Mouse (Mus musculus) cerebellum, adult 2 months (tissue): ENCODE measurements at regions not wholly inside any gene's neighbourhood (a gene's known extent, or its start where the extent isn't known, plus 50 kb on each side); places are given as distances from the start of the nearest gene placed in this dataset.

Experiments used
- DNase-seq, 2 experiments: peaks; one replicate each; pipeline ENCODE4 v3.0.0; 2021
- H3K27ac ChIP-seq: fragments of 200-500 bp; 2 replicates; pipeline ENCODE4 v1.5.1; 2012; ENCODE audit warnings: low read length, control low read depth, inconsistent platforms; ENCODE audit not compliant: insufficient read depth
- H3K27me3 ChIP-seq: fragments of 200-500 bp; 2 replicates; pipeline ENCODE4 v1.6.1; 2012; ENCODE audit warnings: inconsistent platforms, mild to moderate bottlenecking, low read length, moderate library complexity; ENCODE audit not compliant: control insufficient read depth, insufficient read depth
- H3K4me1 ChIP-seq: fragments of 200-500 bp; 2 replicates; pipeline ENCODE4 v1.6.1; 2011; ENCODE audit warnings: low read length; ENCODE audit not compliant: control insufficient read depth, insufficient read depth
- H3K4me3 ChIP-seq: fragments of 200-500 bp; replicated peaks from 2 replicates; pipeline ENCODE3; 2011; ENCODE audit warnings: mild to moderate bottlenecking, low read depth, low read length, control low read depth; ENCODE audit not compliant: insufficient read depth
- CTCF ChIP-seq: fragments of 200-500 bp; IDR thresholded peaks from 2 replicates; pipeline ENCODE4 v1.5.1; 2011; ENCODE audit warnings: low read depth, mild to moderate bottlenecking, control low read depth, low read length, moderate library complexity, borderline replicate concordance; ENCODE audit not compliant: insufficient read depth
- POLR2A ChIP-seq: fragments of 200-500 bp; IDR thresholded peaks from 2 replicates; pipeline ENCODE4 v1.6.1; 2011; ENCODE audit warnings: low read length, control low read depth, borderline replicate concordance; ENCODE audit not compliant: insufficient read depth
- WGBS: fragments of 180-500 bp; shearing (Covaris S2); methylation state at CpG from one replicate; pipeline ENCODE4 v1.1.7; 2018; 5-methylcytosine and 5-hydroxymethylcytosine counted together

DNA sequence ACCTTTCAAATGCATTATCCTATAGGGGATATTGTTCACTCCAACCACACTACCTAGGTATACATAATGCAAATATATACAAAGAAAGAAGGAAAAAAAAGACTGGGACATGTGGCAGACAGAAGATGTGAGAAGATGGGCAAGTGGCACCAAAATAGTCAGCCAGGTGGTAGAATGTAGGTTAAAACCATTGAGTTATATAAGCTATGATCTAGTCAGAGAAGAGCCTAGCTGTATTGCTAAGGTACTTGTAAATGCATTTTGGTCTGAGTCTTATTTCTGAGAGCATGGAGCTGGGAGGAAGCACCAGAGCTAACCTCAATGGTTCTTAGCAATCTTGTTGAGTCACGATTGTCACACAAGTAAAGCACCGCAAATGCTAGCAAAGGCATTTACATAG is 943.1 kb downstream of the Dnah5 start:
- no peak for TF ChIP-seq POLR2A
- no peak for TF ChIP-seq CTCF
- peak in 1 of 2 experiments; percentile 15 for DNase-seq
- H3K27me3 ChIP-seq: no peaks in the 10 kb centered on the region
- no peak overlapping the region for H3K27ac ChIP-seq
- H3K4me3 ChIP-seq: no peak overlapping the region
- H3K4me1 ChIP-seq: no peaks in the 10 kb centered on the region
- 100% methylated on average over 2 of the region's 2 CpGs for WGBS
